Mouse (Mus musculus) thymus, adult 2 months (tissue): ENCODE measurements around the gene Rps6ka1.

ENCODE experiments used
- CTCF ChIP-seq: fragments of 200-500 bp; IDR thresholded peaks from 2 replicates; pipeline ENCODE4 v1.5.1; 2012; ENCODE audit warnings: mild to moderate bottlenecking, control low read depth, low read length, moderate library complexity, borderline replicate concordance; ENCODE audit not compliant: control insufficient read depth, poor library complexity, insufficient read depth; ENCODE audit errors: extremely low read depth
- POLR2A ChIP-seq: fragments of 200-500 bp; IDR thresholded peaks from 2 replicates; pipeline ENCODE4 v1.6.1; 2012; ENCODE audit warnings: mild to moderate bottlenecking, low read length, control low read depth, moderate library complexity; ENCODE audit not compliant: control insufficient read depth, poor library complexity, insufficient read depth; ENCODE audit errors: extremely low read depth

- TF ChIP-seq CTCF (no peak), POLR2A (no peak)
These were observed 6.2 kb downstream of the Rps6ka1 start for GRCm38 (mm10) chr4:133881399-133881798.
